In genomic region chr15:96103737-96104136, GRCm38 (mm10) we compare ENCODE assay signal across 9 mouse cellular contexts.
A peak's percentile ranks its signal among the peaks of the same experiment; 100 is the strongest.
DNase-seq lines count a peak whose midpoint lies in the region; ATAC-seq and TF ChIP-seq lines count a peak whose summit lies in the region.
"Had no signal": no experiment of that assay in that cellular context is flagged by ENCODE, and none has a peak within 500 bp of the region (broad histone marks: within the 10 kb centered on the region; RNA-seq: fewer than 3 reads in every experiment).

No protein-coding gene starts in this region.

- intact Hi-C loops in left cerebral cortex, postnatal 4 days (cut with DNase I) = no loop called here
- intact Hi-C loops in left cerebral cortex, adult 2 months (cut with DNase I) = no loop called here

- TF ChIP-seq CTCF in left cerebral cortex, adult 2 months (IDR thresholded peaks at IDR 0.05) = no peak

- no peaks in the 10 kb centered on the region for H3K4me1 ChIP-seq in heart, embryonic 15.5 days (replicated peaks)
- H3K4me1 ChIP-seq in kidney, embryonic 15.5 days = peaks cover 20% of the 10 kb centered on the region
- H3K4me1 ChIP-seq in neural tube, embryonic 12.5 days = peaks cover 3% of the 10 kb centered on the region

- no peak overlapping the region for H3K9ac ChIP-seq in heart, embryonic 15.5 days
- no peak overlapping the region for H3K9ac ChIP-seq in kidney, embryonic 15.5 days
- H3K9ac ChIP-seq in neural tube, embryonic 12.5 days = no peak overlapping the region

- no peak overlapping the region for H3K27ac ChIP-seq in left cerebral cortex, adult 2 months
- H3K27ac ChIP-seq in heart, embryonic 15.5 days = no peak overlapping the region
- peak overlapping the region; percentile 79 for H3K27ac ChIP-seq in kidney, embryonic 15.5 days
- H3K27ac ChIP-seq in neural tube, embryonic 12.5 days = no peak overlapping the region

- H3K36me3 ChIP-seq in heart, embryonic 15.5 days = no peaks in the 10 kb centered on the region
- no peaks in the 10 kb centered on the region for H3K36me3 ChIP-seq in kidney, embryonic 15.5 days
- H3K36me3 ChIP-seq in neural tube, embryonic 12.5 days = no peaks in the 10 kb centered on the region

- H3K4me3 ChIP-seq in left cerebral cortex, adult 2 months = no peak overlapping the region
- no peak overlapping the region for H3K4me3 ChIP-seq in heart, embryonic 15.5 days
- H3K4me3 ChIP-seq in kidney, embryonic 15.5 days (replicated peaks) = no peak overlapping the region
- H3K4me3 ChIP-seq in neural tube, embryonic 12.5 days = no peak overlapping the region

- 53% methylated on average over 6 of the region's 6 CpGs for whole genome bisulfite sequencing in heart, embryonic 15.5 days
- WGBS in kidney, embryonic 15.5 days = 14% methylated on average over 6 of the region's 6 CpGs
- 16% methylated on average over 6 of the region's 6 CpGs for WGBS in neural tube, embryonic 12.5 days

- DNase-seq in left cerebral cortex, postnatal 4 days = peak; percentile 22
- no peak for DNase-seq in left cerebral cortex, adult 2 months (ENCODE audit: extremely low spot score in 1 of 2, low spot score in 2 of 2)
- DNase-seq in adrenal gland, adult 2 months = no peak
- DNase-seq in left cerebral cortex, adult 9 months (ENCODE audit: low spot score in 2 of 2) = no peak
- DNase-seq: layer of hippocampus, adult 9-11 months had no signal

- no peak overlapping the region for H3K4me2 ChIP-seq in heart, embryonic 15.5 days
- no peak overlapping the region for H3K4me2 ChIP-seq in kidney, embryonic 15.5 days
- H3K4me2 ChIP-seq in neural tube, embryonic 12.5 days (replicated peaks) = no peak overlapping the region

- H3K27me3 ChIP-seq in heart, embryonic 15.5 days = no peaks in the 10 kb centered on the region
- H3K27me3 ChIP-seq in kidney, embryonic 15.5 days = no peaks in the 10 kb centered on the region
- no peaks in the 10 kb centered on the region for H3K27me3 ChIP-seq in neural tube, embryonic 12.5 days (replicated peaks)

- ATAC-seq in heart, embryonic 15.5 days (replicated peaks; ENCODE audit: insufficient number of reproducible peaks, insufficient read depth, low FRiP score, low read depth) = peak; percentile 43; the same call in 1 of the 2 replicates
- ATAC-seq in kidney, embryonic 15.5 days (replicated peaks; ENCODE audit: low FRiP score) = peak; percentile 75
- ATAC-seq in neural tube, embryonic 12.5 days (ENCODE audit: low FRiP score, low read depth) = peak; percentile 71
- no peak for ATAC-seq in activated CD4-positive, CD25-positive, alpha-beta regulatory T cell, adult 4 months

- no peaks in the 10 kb centered on the region for H3K9me3 ChIP-seq in heart, embryonic 15.5 days (replicated peaks)
- H3K9me3 ChIP-seq in kidney, embryonic 15.5 days (replicated peaks) = no peaks in the 10 kb centered on the region
- H3K9me3 ChIP-seq in neural tube, embryonic 12.5 days = no peaks in the 10 kb centered on the region
